ENCODE assay signal across 17 mouse cellular contexts in genomic region chr1:130993574-130994154, GRCm38 (mm10). TPM values are rescaled to one million over a fixed set of nuclear protein-coding genes. Genes with fewer than 3 reads are reported as not detected.
"Had no signal": no experiment of that assay in that cellular context is flagged by ENCODE, and none has a peak within 500 bp of the region (broad histone marks: within the 10 kb centered on the region; RNA-seq: fewer than 3 reads in every experiment).

No protein-coding gene starts in this region.

- H3K4me3 ChIP-seq: layer of hippocampus, adult 2 months; limb, embryonic 12.5 days; myocyte; neural tube, embryonic 13.5 days had no signal

- H3K36me3 ChIP-seq: limb, embryonic 12.5 days; neural tube, embryonic 13.5 days had no signal

- H3K4me2 ChIP-seq: limb, embryonic 12.5 days; neural tube, embryonic 13.5 days had no signal

- H3K4me1 ChIP-seq: limb, embryonic 12.5 days; neural tube, embryonic 13.5 days had no signal

- H3K9me3 ChIP-seq: limb, embryonic 12.5 days; neural tube, embryonic 13.5 days had no signal

- DNase-seq: kidney, postnatal 10 days; kidney, postnatal 4 days; liver; midbrain, embryonic 14.5 days; right cerebral cortex, postnatal 25 days; thymus, adult 18-20 months; thymus, postnatal 14 days had no signal

- H3K27me3 ChIP-seq: limb, embryonic 12.5 days; neural tube, embryonic 13.5 days had no signal

- H3K9ac ChIP-seq: limb, embryonic 12.5 days; liver, embryonic 14.5 days; neural tube, embryonic 13.5 days had no signal

- H3K27ac ChIP-seq: layer of hippocampus, adult 2 months; limb, embryonic 12.5 days; liver, embryonic 14.5 days; neural tube, embryonic 13.5 days had no signal

RNA-seq across cellular contexts. Expression of gene Il10, which starts 26.0 kb away (rescaled TPM):
- total RNA-seq: layer of hippocampus, adult 2 months; layer of hippocampus, postnatal 10 days; left cerebral cortex, postnatal 36 days; megakaryocyte-erythroid progenitor cell, adult 5-6 weeks had no signal
- polyA plus RNA-seq: lung, embryonic 16.5 days; midbrain, embryonic 14.5 days; myocyte; neural tube, embryonic 13.5 days had no signal

RNA-seq across cellular contexts. Expression of gene Il19, which starts 53.7 kb away (rescaled TPM):
- total RNA-seq: layer of hippocampus, adult 2 months; layer of hippocampus, postnatal 10 days; left cerebral cortex, postnatal 36 days; megakaryocyte-erythroid progenitor cell, adult 5-6 weeks had no signal
- polyA plus RNA-seq: limb, embryonic 12.5 days; liver, embryonic 14.5 days; lung, embryonic 16.5 days; midbrain, embryonic 14.5 days; neural tube, embryonic 13.5 days; stomach, embryonic 14.5 days had no signal
